Mouse (Mus musculus) right cerebral cortex, postnatal 10 days (tissue): ENCODE data around the gene Ceacam11.
"Not testable (repeated sequence)": the region's sequence is repeated elsewhere in the genome, so short reads cannot be mapped to it uniquely, and the experiment has no call there.

ENCODE experiments used
- DNase-seq, 2 experiments: peaks; one replicate each; pipeline ENCODE4 v3.0.0; 2021; ENCODE audit warnings: low spot score in 2 of 2

Gene Ceacam11

GRCm38 (mm10) chr7:17971824-17972223 lies at the start of gene Ceacam11:
TSS of gene Ceacam11 (plus strand) at chr7:17972124.
- DNase-seq: no peak

- DNase-seq: not testable (repeated sequence)
These were observed 29.2 kb downstream of the Ceacam11 start for GRCm38 (mm10) chr7:18001131-18001530.

GRCm38 (mm10) chr7:18009589-18009988 lies 37.7 kb downstream of the Ceacam11 start, which contains the start of gene Ceacam13:
TSS of gene Ceacam13 (plus strand) at chr7:18009889.
- no peak for DNase-seq
